Mouse (Mus musculus) Patski (cell line): ENCODE measurements around the gene Adgrg3. TPM values are rescaled to one million over a fixed set of nuclear protein-coding genes. Genes with fewer than 3 reads are reported as not detected.

ENCODE experiments used
- ATAC-seq: fragments of 100-300 bp; one replicate; pipeline ENCODE4 v1.8.0; 2021
- CTCF ChIA-PET: fragments of 350-600 bp; sonication (Branson Sonifier 250); formaldehyde crosslinking; loops from one replicate; lab custom pipeline; 2022; ENCODE audit warnings: inconsistent platforms; lab: Charles Lee
- POLR2A ChIA-PET: fragments of 350-600 bp; sonication (Branson Sonifier 250); formaldehyde crosslinking; loops from one replicate; lab custom pipeline; 2022; ENCODE audit warnings: antibody characterized with exemption, inconsistent platforms; lab: Charles Lee
- DNase-seq: peaks from one replicate; pipeline ENCODE4 v3.0.0-alpha.2; 2011; ENCODE audit warnings: low read depth, low spot score
- H3K27me3 ChIP-seq: fragments of 371-371 bp; one replicate; pipeline ENCODE4 v1.5.1; 2021
- CTCF ChIP-seq: fragments of 100-300 bp; IDR thresholded peaks from one replicate; pipeline ENCODE4 v1.5.1; 2021
- in situ Hi-C: fragments of 300-500 bp; cut with MboI; formaldehyde crosslinking; loops from 3 replicates; pipeline ENCODE4 v1.11.1; 2018; ENCODE audit warnings: low pct_unique_long_range_greater_than_20kb, mixed read lengths
- polyA plus RNA-seq: library from polyadenylated mRNA; unstranded; gene quantifications from one replicate; pipeline ENCODE4 v1.2.3, GENCODE M21; 2021

The Adgrg3 gene
- polyA plus RNA-seq, 1 experiment from 2014 or later, result 0.31 TPM

- ATAC-seq (no peak), DNase-seq (no peak)
- CTCF ChIA-PET, result interaction anchor here (1.6 kb wide), 1 partner anchor 36 kb away, joined by 4 read pairs; no protein-coding TSS in a partner anchor
- no peak for TF ChIP-seq CTCF
- in situ Hi-C loops, result no loop called here
- no peaks in the 10 kb centered on the region for H3K27me3 ChIP-seq
- POLR2A ChIA-PET, result interaction anchor here (0.8 to 5.4 kb wide), 2 partner anchors 10 to 18 kb away, joined by 3 to 46 read pairs; no protein-coding TSS in a partner anchor
These were observed 35.6 kb upstream of the Adgrg3 start for GRCm38 (mm10) chr8:94981848-94982247.

GRCm38 (mm10) chr8:94983146-94983545 is 34.3 kb upstream of the Adgrg3 start:
- POLR2A ChIA-PET, result interaction anchor here (0.7 to 5.4 kb wide), 3 partner anchors 16 to 66 kb away, joined by 3 to 46 read pairs (median 3); no protein-coding TSS in a partner anchor
- CTCF ChIA-PET, result interaction anchor here (1.1 to 4.2 kb wide), 2 partner anchors 11 to 33 kb away, joined by 4 to 27 read pairs; no protein-coding TSS in a partner anchor

GRCm38 (mm10) chr8:94983881-94984516 is 33.5 kb upstream of the Adgrg3 start:
- ChIA-PET CTCF (interaction anchor here (1.2 to 4.2 kb wide), 7 partner anchors 10 to 34 kb away, joined by 3 to 27 read pairs (median 9); no protein-coding TSS in a partner anchor), POLR2A (interaction anchor here (1.0 to 5.4 kb wide), 3 partner anchors 11 to 158 kb away, joined by 3 to 46 read pairs (median 6); no protein-coding TSS in a partner anchor)
- TF ChIP-seq CTCF, result no peak
- in situ Hi-C loops, result no loop called here
- ATAC-seq (peak; percentile 79), DNase-seq (no peak)
- H3K27me3 ChIP-seq, result no peaks in the 10 kb centered on the region

More at GRCm38 (mm10) chr8:94983146-94983545, 34.3 kb upstream of the Adgrg3 start:
- in situ Hi-C loops, result no loop called here
- DNase-seq (no peak), ATAC-seq (no peak)
- H3K27me3 ChIP-seq, result no peaks in the 10 kb centered on the region
- no peak for TF ChIP-seq CTCF

- in situ Hi-C loops, result no loop called here
- ChIA-PET CTCF (interaction anchor here (1.2 to 4.2 kb wide), 8 partner anchors 9 to 35 kb away, joined by 3 to 27 read pairs (median 8); no protein-coding TSS in a partner anchor), POLR2A (interaction anchor here (1.1 to 5.4 kb wide), 6 partner anchors 8 to 157 kb away, joined by 3 to 46 read pairs (median 4); no protein-coding TSS in a partner anchor)
- TF ChIP-seq CTCF, result no peak
- ATAC-seq (no peak), DNase-seq (no peak)
- H3K27me3 ChIP-seq, result no peaks in the 10 kb centered on the region
These were observed 32.5 kb upstream of the Adgrg3 start for GRCm38 (mm10) chr8:94985023-94985422.

GRCm38 (mm10) chr8:94986676-94987075 is 30.8 kb upstream of the Adgrg3 start:
- no peak for TF ChIP-seq CTCF
- DNase-seq, result no peak
- in situ Hi-C loops, result no loop called here
- ATAC-seq, result peak; percentile 17
- POLR2A ChIA-PET, result interaction anchor here (1.1 to 5.4 kb wide), 3 partner anchors 8 to 32 kb away, joined by 4 to 46 read pairs (median 9); no protein-coding TSS in a partner anchor
- CTCF ChIA-PET, result interaction anchor here (1.0 to 4.2 kb wide), 7 partner anchors 7 to 45 kb away, joined by 3 to 27 read pairs (median 4); no protein-coding TSS in a partner anchor
- H3K27me3 ChIP-seq, result no peaks in the 10 kb centered on the region

GRCm38 (mm10) chr8:94987553-94987952 is 29.9 kb upstream of the Adgrg3 start:
- ChIA-PET POLR2A (interaction anchor here (0.6 to 1.6 kb wide), 3 partner anchors 10 to 114 kb away, joined by 4 to 5 read pairs (median 4); no protein-coding TSS in a partner anchor), CTCF (interaction anchor here (1.5 to 1.6 kb wide), 2 partner anchors 17 to 32 kb away, joined by 3 to 6 read pairs; no protein-coding TSS in a partner anchor)
- DNase-seq (no peak), ATAC-seq (no peak)
- in situ Hi-C loops, result no loop called here
- H3K27me3 ChIP-seq, result no peaks in the 10 kb centered on the region
- no peak for TF ChIP-seq CTCF

GRCm38 (mm10) chr8:94988619-94989018 is 28.9 kb upstream of the Adgrg3 start:
- DNase-seq (no peak), ATAC-seq (no peak)
- ChIA-PET CTCF (no interaction called here), POLR2A (interaction anchor here (1.1 to 1.6 kb wide), 2 partner anchors 9 to 176 kb away, joined by 3 to 4 read pairs; no protein-coding TSS in a partner anchor)
- H3K27me3 ChIP-seq, result no peaks in the 10 kb centered on the region
- TF ChIP-seq CTCF, result no peak
- in situ Hi-C loops, result no loop called here

GRCm38 (mm10) chr8:94989711-94990110 is 27.8 kb upstream of the Adgrg3 start:
- no peak for TF ChIP-seq CTCF
- no peaks in the 10 kb centered on the region for H3K27me3 ChIP-seq
- no peak for DNase-seq
- ATAC-seq, result no peak
- POLR2A ChIA-PET, result interaction anchor here (0.5 to 1.0 kb wide), 3 partner anchors 9 to 283 kb away, joined by 4 to 5 read pairs (median 4); no protein-coding TSS in a partner anchor
- CTCF ChIA-PET, result interaction anchor here (1.2 to 1.7 kb wide), 4 partner anchors 11 to 40 kb away, joined by 3 to 7 read pairs (median 5); no protein-coding TSS in a partner anchor
- in situ Hi-C loops, result no loop called here

GRCm38 (mm10) chr8:94990598-94991453 is 26.7 kb upstream of the Adgrg3 start:
- no peak for TF ChIP-seq CTCF
- in situ Hi-C loops, result no loop called here
- DNase-seq (no peak), ATAC-seq (no peak)
- ChIA-PET CTCF (interaction anchor here (1.4 to 1.8 kb wide), 4 partner anchors 10 to 41 kb away, joined by 4 to 7 read pairs (median 6); no protein-coding TSS in a partner anchor), POLR2A (no interaction called here)
- H3K27me3 ChIP-seq, result no peaks in the 10 kb centered on the region
